In the genomic region with DNA sequence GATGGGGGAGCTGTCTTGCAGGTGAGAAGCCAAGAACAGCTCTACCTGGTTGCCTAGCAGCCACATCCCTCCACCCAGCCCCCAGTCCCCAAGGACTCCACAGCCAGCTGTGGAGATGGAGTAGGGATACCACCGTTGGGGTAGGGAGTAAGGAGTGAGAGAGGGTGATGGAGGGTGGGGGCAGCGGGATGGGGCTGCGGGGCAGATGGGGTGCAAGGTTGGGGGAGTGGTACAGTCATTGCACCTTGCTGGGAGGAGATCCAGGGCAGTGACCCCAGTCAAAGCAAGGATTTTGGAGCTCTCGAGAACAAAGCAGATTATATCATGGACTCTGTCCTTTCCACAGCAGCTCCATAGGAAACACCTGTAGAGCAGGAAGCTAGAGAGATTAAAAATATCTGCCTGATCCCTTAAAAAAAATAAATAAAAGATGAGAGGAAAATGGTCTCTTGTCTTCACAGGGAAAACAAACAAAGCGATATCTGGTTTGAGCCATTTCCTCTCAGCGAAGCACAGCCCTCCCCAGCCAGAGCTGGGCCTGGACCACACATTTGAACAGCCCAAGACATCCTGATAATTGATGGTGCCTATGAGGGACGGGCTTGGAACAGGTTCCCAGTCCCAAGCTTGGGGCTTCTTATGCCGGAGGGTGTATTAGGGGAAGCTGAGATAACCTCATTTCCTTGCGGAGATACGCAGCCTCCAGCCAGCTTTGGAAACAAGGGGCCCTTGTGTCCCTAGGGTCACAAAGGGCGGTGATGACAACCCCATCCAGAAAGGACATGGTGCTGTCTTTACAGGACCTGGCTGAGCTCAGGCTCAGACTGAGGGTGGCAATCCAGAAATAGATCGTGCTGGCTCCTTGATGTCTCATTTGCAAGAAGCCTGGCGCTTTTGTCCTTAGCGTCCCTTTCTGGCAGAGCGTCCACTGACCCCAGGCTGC, we compare ENCODE assay signal across 12 mouse cellular contexts. TPM values are rescaled to one million over a fixed set of nuclear protein-coding genes. Genes with fewer than 3 reads are reported as not detected.
DNase-seq lines count a peak whose midpoint lies in the region; TF ChIP-seq lines count a peak whose summit lies in the region.
"Had no signal": no experiment of that assay in that cellular context is flagged by ENCODE, and none has a peak within 500 bp of the region (broad histone marks: within the 10 kb centered on the region; RNA-seq: fewer than 3 reads in every experiment).

No protein-coding gene starts in this region.

- 40% methylated on average over 15 of the region's 15 CpGs for WGBS in lung, adult 2 months

- H3K4me1 ChIP-seq in lung, adult 2 months (ENCODE audit: control insufficient read depth, insufficient read depth, low read length) = peaks cover 41% of the 10 kb centered on the region
- H3K4me1 ChIP-seq: forebrain, embryonic 15.5 days had no signal

- TF ChIP-seq POLR2A in lung, adult 2 months (IDR thresholded peaks at IDR 0.05; ENCODE audit: borderline replicate concordance, extremely low read depth, low read depth, low read length) = peak; percentile 19; the same call in 1 of the 2 replicates

- H3K4me3 ChIP-seq in lung, adult 2 months (replicated peaks; ENCODE audit: extremely low read depth, low read depth, low read length) = no peak overlapping the region
- H3K4me3 ChIP-seq: forebrain, embryonic 15.5 days; limb, embryonic 13.5 days; myocyte had no signal

- TF ChIP-seq CTCF in lung, adult 2 months (IDR thresholded peaks at IDR 0.05; ENCODE audit: insufficient read depth, low read length) = no peak

- peak; percentile 39 for DNase-seq in embryo, embryonic 10 days (ENCODE audit: low spot score)
- no peak for DNase-seq in embryo, embryonic 11 days
- peak; percentile 80 to 88 for DNase-seq in heart, adult 9 months (ENCODE audit: low spot score in 2 of 2)
- peak; percentile 65 to 82 for DNase-seq in kidney, adult 8-10 months
- no peak for DNase-seq in lung, adult 2 months
- DNase-seq in retina, postnatal 1 day = no peak
- DNase-seq in frontal cortex, postnatal 36 days (ENCODE audit: low spot score in 2 of 2) = no peak
- DNase-seq in right cerebral cortex, postnatal 25 days = no peak
- DNase-seq: cerebellum, postnatal 10 days had no signal

RNA-seq across cellular contexts. Expression of a gene that starts 25.0 kb away (rescaled TPM):
- polyA plus RNA-seq in lung, adult 2 months (2012; rRNA removed) = 33.9 and 40.9 TPM in 2 replicates

RNA-seq across cellular contexts. Expression of a gene that starts 50.2 kb away (rescaled TPM):
- polyA plus RNA-seq in lung, adult 2 months (2012; rRNA removed) = 33.6 and 47.2 TPM in 2 replicates

Comparison
In these comparisons a context has a peak if more than half of its experiments do, and no peak if none do; other contexts are left out.
1. DNase-seq: peak in embryo, embryonic 10 days (single experiment), heart, adult 9 months (2 of 2) and kidney, adult 8-10 months (2 of 2); none in embryo, embryonic 11 days (single experiment), lung, adult 2 months (single experiment), retina, postnatal 1 day (single experiment), frontal cortex, postnatal 36 days (0 of 2) and right cerebral cortex, postnatal 25 days (single experiment).